11 mouse cellular contexts compared by ENCODE assay signal in the genomic region with DNA sequence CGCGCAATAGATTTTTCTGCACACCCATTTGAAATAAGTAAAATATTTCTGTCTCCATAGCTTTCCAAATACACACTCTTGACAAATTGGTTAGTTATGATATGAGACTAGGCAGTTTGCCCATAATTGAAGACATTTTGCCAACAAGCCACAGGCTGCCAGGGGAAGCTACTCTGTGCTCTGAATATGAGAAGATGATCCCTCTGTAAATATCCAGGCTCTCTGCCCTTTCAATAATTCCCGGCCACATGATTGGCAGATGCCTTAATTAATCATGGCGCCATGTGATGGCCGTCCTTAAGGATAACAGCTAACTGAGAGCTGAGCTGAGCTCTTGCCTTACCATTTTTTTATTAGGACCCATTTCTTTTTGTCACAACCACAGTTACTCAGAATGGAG.
A peak's percentile ranks its signal among the peaks of the same experiment; 100 is the strongest.
DNase-seq lines count a peak whose midpoint lies in the region; ATAC-seq and TF ChIP-seq lines count a peak whose summit lies in the region.
"Had no signal": no experiment of that assay in that cellular context is flagged by ENCODE, and none has a peak within 500 bp of the region (broad histone marks: within the 10 kb centered on the region; RNA-seq: fewer than 3 reads in every experiment).

No protein-coding gene starts in this region.

- no peak overlapping the region for H3K9ac ChIP-seq in lung, embryonic 14.5 days
- no peak overlapping the region for H3K9ac ChIP-seq in intestine, postnatal 0 days (ENCODE audit: low read depth, low read length)
- H3K9ac ChIP-seq: stomach, embryonic 15.5 days had no signal

- no peak for TF ChIP-seq POLR2A in kidney, adult 2 months (IDR thresholded peaks at IDR 0.05; ENCODE audit: low read depth, low read length)

- peaks cover 9% of the 10 kb centered on the region; the same call in 1 of the 2 replicates for H3K4me1 ChIP-seq in lung, embryonic 14.5 days (ENCODE audit: insufficient read depth)
- H3K4me1 ChIP-seq in intestine, postnatal 0 days (replicated peaks; ENCODE audit: control insufficient read depth, insufficient read depth, low read length), result no peaks in the 10 kb centered on the region
- no peaks in the 10 kb centered on the region for H3K4me1 ChIP-seq in kidney, adult 2 months (ENCODE audit: control insufficient read depth, insufficient read depth, low read length)

- H3K4me3 ChIP-seq in lung, embryonic 14.5 days (ENCODE audit: low read depth, low read length), result no peak overlapping the region
- H3K4me3 ChIP-seq in intestine, postnatal 0 days (ENCODE audit: low read depth, low read length), result no peak overlapping the region
- no peak overlapping the region for H3K4me3 ChIP-seq in kidney, adult 2 months (ENCODE audit: insufficient read depth, low read depth, low read length)
- H3K4me3 ChIP-seq: stomach, embryonic 15.5 days had no signal

- H3K36me3 ChIP-seq in lung, embryonic 14.5 days (ENCODE audit: insufficient read depth), result no peaks in the 10 kb centered on the region
- no peaks in the 10 kb centered on the region for H3K36me3 ChIP-seq in intestine, postnatal 0 days (ENCODE audit: control insufficient read depth, insufficient read depth)
- no peaks in the 10 kb centered on the region for H3K36me3 ChIP-seq in kidney, adult 2 months (ENCODE audit: control insufficient read depth, insufficient read depth, low read length)
- H3K36me3 ChIP-seq: stomach, embryonic 15.5 days had no signal

- no peaks in the 10 kb centered on the region for H3K27me3 ChIP-seq in lung, embryonic 14.5 days (ENCODE audit: insufficient read depth, low read length)
- no peaks in the 10 kb centered on the region for H3K27me3 ChIP-seq in intestine, postnatal 0 days (replicated peaks; ENCODE audit: control insufficient read depth, insufficient read depth, low read length)
- H3K27me3 ChIP-seq in kidney, adult 2 months (replicated peaks; ENCODE audit: control insufficient read depth, insufficient read depth, low read length), result no peaks in the 10 kb centered on the region
- H3K27me3 ChIP-seq: stomach, embryonic 15.5 days had no signal

- no peak for TF ChIP-seq CTCF in lung, embryonic 14.5 days (IDR thresholded peaks at IDR 0.05; ENCODE audit: low read depth)
- TF ChIP-seq CTCF in intestine, postnatal 0 days (IDR thresholded peaks at IDR 0.05; ENCODE audit: low read depth), result no peak
- TF ChIP-seq CTCF in kidney, adult 2 months (conservative IDR thresholded peaks at IDR 0.05; ENCODE audit: insufficient read depth, insufficient read length, low read depth, low read length), result no peak

- no peaks in the 10 kb centered on the region for H3K9me3 ChIP-seq in lung, embryonic 14.5 days (ENCODE audit: low read depth, low read length)
- no peaks in the 10 kb centered on the region for H3K9me3 ChIP-seq in intestine, postnatal 0 days (ENCODE audit: control insufficient read depth)
- H3K9me3 ChIP-seq: stomach, embryonic 15.5 days had no signal

- no peak overlapping the region for H3K4me2 ChIP-seq in lung, embryonic 14.5 days
- no peak overlapping the region for H3K4me2 ChIP-seq in intestine, postnatal 0 days (replicated peaks; ENCODE audit: low read depth)
- H3K4me2 ChIP-seq: stomach, embryonic 15.5 days had no signal

- no peak for ATAC-seq in lung, embryonic 14.5 days (ENCODE audit: insufficient read depth)
- ATAC-seq in intestine, postnatal 0 days, result no peak
- ATAC-seq: Patski had no signal

- H3K27ac ChIP-seq in lung, embryonic 14.5 days (ENCODE audit: low read depth), result no peak overlapping the region
- H3K27ac ChIP-seq in intestine, postnatal 0 days (ENCODE audit: low read depth, low read length), result no peak overlapping the region
- H3K27ac ChIP-seq in kidney, adult 2 months (ENCODE audit: insufficient read depth, low read depth, low read length), result no peak overlapping the region
- H3K27ac ChIP-seq: stomach, embryonic 15.5 days had no signal

- peak; percentile 5 for DNase-seq in adrenal gland, postnatal 14 days
- DNase-seq in adrenal gland, adult 18-20 months (ENCODE audit: low spot score in 2 of 2), result no peak
- DNase-seq in lung, embryonic 14.5 days, result peak; percentile 78
- no peak for DNase-seq in lung, postnatal 4 days
- DNase-seq in cerebellum, postnatal 36 days, result peak; percentile 35 to 46
- DNase-seq in lung, postnatal 36 days, result peak; percentile 7
- no peak for DNase-seq in kidney, adult 2 months
- DNase-seq: kidney, adult 11 months had no signal

- WGBS in lung, embryonic 14.5 days, result 65% methylated on average over 5 of the region's 5 CpGs
- WGBS in intestine, postnatal 0 days, result 79% methylated on average over 5 of the region's 5 CpGs
- 98% methylated on average over 5 of the region's 5 CpGs for WGBS in kidney, adult 2 months

Comparison
In these comparisons a context has a peak if more than half of its experiments do, and no peak if none do; other contexts are left out.
1. DNase-seq: peak in adrenal gland, postnatal 14 days (single experiment), lung, embryonic 14.5 days (single experiment), cerebellum, postnatal 36 days (2 of 2) and lung, postnatal 36 days (single experiment); none in adrenal gland, adult 18-20 months (0 of 2), lung, postnatal 4 days (0 of 2) and kidney, adult 2 months (single experiment).